Mouse (Mus musculus): ENCODE measurements at regions not wholly inside any gene's neighbourhood (a gene's known extent, or its start where the extent isn't known, plus 50 kb on each side); places are given as distances from the start of the nearest gene placed in this dataset.

GRCm38 (mm10) chr3:120180931-120181610 lies 396.8 kb upstream of the Ptbp2 start:
- TF ChIP-seq CTCF (IDR thresholded peaks at IDR 0.05; ENCODE audit: low read depth) (no peak), EP300 (IDR thresholded peaks at IDR 0.05; ENCODE audit: low read depth) (no peak)

All from liver, embryonic 14.5 days (tissue).